Mouse (Mus musculus) granulocyte monocyte progenitor cell, adult 5-6 weeks (primary cell): Measurements from ENCODE around the gene Vac14. TPM values are rescaled to one million over a fixed set of nuclear protein-coding genes. Genes with fewer than 3 reads are reported as not detected.

Source experiments
- ATAC-seq: replicated peaks from 2 replicates; pipeline ENCODE4 v1.8.0; 2016; ENCODE audit warnings: mild to moderate bottlenecking, moderate TSS enrichment, inconsistent platforms; ENCODE audit not compliant: poor library complexity, severe bottlenecking
- total RNA-seq, 2 experiments: library from RNA; stranded (forward) in 1 of 2; stranded (reverse) in 1 of 2; fragments of 200-712, 200-1000 nt in 1 of 2; fragments of >200 nt in 1 of 2; fragmentation: Nextera tagmentation in 1 of 2; gene quantifications; 2 replicates each; pipeline ENCODE4 v1.2.3; 2014 to 2017

Gene Vac14
- total RNA-seq, 2 experiments from 2014 or later: 37.3 to 50.5 TPM

DNA sequence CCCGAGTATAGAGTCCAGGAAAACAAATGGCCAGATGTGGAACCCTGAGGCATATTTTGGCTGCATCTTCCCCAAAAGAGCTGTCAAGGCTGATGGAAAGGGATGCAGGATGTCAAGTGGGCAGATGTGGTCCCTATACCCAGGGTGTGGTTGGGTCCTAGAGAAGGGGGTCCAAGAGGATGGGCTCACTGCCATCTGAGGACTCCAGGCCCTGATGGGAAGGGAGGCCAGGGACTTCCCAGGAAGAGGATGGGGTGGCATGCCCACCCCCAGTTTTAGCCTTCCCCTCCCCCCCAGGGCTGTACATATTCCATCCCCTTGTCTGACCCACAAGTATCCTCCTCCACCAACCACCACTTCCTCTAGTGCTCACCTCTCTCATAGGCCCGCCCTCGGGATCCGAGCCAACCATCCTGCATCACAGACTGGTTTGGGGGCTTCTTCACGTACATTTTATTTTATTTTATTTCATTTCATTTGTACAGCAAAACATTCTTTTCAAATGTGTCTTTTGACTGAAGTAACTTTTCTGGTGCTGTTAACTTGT, 122.3 kb downstream of the Vac14 start:
- ATAC-seq: no peak

DNA sequence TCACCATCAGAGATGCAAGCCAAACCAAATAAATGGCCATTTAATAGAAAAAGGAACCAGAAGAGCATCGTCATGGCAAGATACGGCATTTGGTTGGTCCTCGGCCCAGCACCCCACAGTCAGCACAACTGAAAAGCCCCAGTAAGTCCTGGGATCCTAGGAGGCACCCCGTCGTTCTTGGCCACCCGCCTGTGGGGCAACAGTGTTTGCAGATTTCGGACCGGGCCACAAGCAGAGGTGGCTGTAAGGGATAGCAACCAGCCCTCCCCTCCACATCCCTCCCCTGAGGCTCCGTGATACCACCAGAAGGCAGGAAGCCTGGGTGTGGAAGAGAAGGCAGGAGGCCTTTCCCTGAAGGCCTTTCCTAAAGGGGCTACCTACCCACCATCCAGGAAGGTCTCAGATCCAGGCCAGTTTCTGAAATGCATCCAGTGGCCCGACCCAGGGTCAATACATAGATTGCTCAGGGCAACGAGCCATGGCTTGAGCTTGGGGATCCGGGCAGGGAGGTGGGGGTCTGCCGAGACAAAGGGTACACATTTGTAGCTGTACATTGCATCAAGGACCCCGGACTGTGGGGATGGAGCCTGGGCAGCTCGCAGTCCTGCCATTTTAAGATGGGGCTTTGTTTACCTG, 123.5 kb downstream of the Vac14 start:
- no peak for ATAC-seq

DNA sequence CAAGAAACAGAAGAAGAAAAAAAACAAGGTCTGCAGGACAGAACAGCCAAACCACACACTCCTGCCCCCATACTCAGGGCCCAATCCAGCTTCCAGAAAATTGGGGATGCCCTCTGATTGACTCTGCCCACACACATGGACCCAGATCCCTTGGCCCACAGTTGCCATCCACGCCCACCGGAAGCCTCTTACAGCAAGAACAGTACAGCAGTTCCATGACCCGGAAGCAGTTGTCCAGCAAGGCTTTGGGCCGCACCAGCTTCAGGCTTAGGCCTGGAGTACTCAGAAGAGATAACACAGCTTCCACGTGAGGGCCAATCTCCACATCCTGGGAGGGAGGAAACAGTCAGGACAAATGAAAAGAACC, 124.0 kb downstream of the Vac14 start:
- ATAC-seq: no peak

DNA sequence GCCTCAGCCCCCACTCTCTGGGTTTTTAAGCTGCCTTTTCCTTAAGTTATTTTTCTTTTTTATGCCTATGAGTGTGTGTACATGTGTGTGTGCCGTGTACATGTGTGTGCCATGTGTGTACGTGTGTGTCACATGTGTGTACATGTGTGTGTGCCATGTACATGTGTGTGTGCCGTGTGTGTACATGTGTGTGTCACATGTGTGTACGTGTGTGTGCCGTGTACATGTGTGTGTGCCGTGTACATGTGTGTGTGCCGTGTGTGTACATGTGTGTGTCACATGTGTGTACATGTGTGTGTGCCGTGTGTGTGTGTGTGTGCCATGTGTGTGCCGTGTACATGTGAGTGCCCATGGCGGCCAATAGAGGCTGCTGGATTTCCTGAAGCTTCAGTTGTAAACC, 126.8 kb downstream of the Vac14 start:
- no peak for ATAC-seq

DNA sequence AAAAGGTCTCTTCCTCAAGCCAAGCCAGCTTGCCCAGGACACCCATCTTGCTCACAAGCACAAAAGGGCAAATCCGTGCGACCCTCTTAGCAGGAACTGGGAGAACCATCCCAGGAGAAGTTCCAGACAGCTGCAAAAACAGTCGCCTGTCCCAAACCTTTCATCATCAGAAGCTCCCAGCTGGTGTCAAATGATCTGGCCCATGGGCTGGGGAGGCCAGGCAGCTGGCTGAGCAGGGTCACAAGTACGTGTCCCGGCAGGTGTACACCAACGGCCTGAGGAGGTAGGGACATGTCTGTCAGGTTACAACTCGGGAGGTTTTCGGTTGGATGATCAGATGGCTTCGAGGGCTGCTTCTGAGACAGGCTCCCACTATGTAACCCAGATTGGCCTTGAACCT, 128.3 kb downstream of the Vac14 start:
- no peak for ATAC-seq

DNA sequence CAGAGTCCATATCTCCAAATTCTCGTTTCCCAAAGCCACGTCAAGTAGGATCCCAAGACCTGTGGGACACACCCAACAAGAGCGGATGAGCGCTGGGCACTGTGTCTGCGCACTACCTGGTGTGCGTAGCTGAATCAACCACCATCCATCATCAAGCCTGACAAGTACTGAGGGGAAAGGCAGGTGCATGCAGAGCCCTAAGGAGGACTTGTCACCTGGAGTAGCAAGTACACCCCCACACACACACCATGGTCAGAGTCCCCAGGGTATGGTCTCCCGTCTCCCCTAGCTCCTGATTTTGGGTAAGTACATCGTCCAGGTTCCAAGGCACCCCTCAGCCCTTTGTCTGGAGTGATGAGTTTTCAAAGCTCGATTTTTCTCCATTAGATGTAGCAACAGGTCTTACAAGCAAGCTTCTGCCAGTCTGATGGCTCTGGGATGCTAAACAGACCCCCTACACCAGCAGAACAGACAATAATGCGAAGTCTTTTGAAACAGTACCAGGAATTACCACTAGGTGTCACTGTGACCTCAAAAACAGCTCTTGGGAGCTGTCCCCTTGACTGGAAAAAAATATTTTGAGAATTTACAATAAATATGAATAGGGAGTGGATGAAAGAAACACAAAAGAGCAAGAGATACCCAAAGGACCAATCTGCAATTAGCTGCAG, 131.2 kb downstream of the Vac14 start:
- peak; percentile 52; the same call in 1 of the 2 replicates for ATAC-seq

DNA sequence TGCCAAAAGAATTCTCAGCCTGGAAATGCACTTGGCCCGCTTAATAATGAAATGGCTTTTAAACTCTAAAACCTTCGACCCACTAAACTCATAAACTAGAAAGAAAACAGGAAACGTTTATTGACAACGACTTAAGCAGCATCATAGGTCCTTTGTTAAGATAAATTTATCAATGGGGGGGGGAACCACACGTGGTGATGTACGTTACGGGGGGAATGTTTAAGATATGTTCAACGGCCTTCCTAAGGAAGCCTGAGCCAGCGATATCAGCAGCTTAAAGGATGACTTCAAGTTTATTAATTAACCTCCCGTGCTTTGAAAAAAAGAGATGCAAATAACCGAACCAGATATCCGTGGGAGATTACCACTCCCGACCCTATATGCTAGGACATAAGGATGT, 131.9 kb downstream of the Vac14 start:
- ATAC-seq: no peak

DNA sequence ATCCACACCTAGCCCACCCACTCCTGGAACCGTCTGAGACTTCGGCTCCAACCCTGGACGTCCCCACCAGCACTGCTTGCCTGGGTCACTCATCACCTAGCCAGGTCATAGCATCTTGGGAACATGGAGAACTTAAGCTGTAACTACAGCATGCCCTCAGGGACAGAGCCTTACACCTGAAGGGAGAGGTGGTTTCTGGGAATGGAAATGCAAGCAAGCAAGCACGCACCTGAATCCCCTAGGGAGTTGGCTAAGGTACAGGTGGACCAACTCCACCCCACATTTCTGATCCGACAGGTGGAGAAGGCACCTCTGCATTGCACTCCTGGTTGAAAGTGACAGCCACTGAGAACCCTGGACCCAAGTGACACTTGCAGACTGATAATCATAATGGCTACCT, 133.1 kb downstream of the Vac14 start:
- no peak for ATAC-seq

DNA sequence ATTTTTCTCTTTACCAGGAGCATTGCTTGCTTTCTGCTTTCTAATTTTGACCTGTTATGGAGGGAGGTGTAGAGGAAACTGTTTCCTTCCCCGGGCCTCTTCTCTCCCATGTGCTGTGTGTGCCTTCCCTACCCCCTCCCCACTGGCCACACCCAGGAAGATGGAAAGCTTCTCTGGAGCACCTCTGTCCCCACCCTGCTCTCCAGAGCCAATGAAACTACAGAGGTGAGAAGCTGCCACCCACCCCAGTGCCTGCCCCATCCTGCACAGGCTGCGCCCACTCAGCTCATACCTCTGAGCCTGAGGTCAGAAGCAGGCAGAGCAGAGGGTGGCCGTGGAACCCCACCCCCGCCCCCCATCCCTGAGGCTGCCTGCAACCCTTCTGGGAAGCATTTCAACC, 136.3 kb downstream of the Vac14 start:
- no peak for ATAC-seq

DNA sequence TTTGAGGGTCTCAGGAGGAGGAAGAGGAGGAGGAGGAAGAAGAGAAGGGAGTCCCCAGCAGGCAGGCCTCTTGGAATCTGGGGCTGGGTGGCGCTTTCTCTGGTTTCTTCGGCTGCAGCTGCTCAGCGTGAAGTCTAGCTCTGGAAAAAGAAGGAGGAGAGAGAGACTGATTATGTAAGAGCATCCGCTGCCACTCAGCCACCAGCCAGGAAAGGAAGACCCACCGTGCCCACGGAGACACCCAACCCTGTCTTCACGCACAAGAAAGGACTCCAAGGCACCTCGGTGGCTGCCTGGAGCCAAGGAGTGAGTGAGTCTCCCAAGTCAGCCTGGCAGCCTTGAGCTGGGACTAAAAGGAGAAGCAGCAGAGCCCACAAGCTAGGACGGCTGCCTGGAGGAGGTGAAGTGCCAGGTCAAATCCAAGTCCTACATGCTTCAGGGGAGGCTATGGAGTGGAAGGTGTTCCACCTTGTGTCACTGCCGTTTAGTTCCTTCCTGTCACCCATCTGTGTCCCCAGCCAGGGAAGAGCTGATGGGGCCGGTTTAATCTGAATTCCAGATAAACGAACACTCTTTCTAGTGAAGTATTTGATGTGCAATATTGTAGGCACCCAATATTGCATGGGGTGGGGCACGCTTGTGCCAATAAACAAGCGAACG, 137.3 kb downstream of the Vac14 start:
- 0 out of 2 replicates have a peak, but pooled peaks have one; percentile 12 for ATAC-seq

DNA sequence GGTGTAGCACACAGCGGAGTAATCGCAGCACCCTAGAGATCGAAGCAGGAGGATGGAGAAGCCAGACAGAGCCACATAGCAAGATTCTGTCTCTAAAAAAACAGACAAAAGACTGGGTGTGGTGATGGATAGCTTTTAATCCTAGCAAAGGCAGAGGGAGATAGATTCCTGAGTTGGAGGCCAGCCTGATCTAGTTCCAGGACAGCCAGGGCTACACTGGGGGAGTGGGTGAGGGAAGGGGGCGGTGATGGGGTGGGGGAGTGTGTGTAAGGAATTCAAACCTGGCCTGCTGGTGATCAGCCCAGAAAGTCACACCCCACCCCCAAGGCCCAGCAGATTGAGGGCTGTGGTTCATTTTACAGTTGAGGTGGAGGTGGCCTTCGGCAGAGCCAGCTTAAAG, 137.8 kb downstream of the Vac14 start:
- no peak for ATAC-seq

DNA sequence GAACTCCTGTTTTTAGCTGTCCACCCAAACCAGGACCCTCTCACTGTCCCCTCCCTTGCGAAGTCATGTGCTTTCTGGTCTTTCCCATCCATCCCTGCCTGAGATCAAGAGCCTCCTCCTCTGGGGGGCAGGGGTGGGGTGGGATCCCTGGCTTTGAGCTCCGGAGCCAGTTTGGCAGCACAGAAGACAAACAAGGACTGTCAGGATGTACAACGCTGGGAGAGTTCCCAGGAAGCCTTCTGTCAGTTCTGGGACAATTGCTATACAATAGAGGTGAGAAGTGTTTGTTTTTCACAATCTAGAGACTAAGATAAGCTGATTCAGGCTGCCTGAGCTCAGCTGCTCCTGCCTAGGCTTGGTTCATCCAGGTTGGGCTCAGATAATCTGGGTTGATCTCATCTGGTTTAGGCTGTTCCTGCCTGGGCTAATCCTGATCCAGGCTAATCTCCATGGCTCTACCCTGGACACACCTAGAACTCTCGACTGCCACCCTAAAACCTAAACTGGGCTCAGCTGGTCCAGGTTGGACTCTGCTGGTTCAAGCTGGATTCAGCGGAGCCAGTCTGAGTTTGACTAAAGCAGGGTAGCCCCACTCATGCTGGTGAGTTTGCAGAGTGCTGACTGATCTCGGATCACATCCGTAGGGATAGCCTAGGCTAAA, 142.0 kb downstream of the Vac14 start:
- ATAC-seq: no peak

DNA sequence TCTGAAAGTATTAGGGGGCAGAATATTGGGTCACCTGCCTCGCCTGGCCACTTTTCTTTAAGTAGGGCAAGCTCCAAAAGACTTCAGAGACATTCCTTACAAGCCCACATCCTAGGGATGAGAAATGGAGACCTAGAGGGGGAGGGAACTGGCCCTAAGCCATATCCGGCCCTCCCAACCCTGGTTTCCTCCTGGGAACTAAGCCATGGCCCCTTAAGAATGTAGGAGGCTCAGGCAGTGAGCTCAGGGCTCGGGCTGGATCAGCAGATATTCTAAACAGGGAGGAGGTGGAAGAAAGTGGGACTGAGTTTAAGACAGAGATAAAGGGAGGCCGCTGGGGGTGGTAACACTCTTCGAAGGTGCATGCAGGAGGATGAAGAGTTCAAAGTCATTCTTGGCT, 142.8 kb downstream of the Vac14 start:
- ATAC-seq: no peak

DNA sequence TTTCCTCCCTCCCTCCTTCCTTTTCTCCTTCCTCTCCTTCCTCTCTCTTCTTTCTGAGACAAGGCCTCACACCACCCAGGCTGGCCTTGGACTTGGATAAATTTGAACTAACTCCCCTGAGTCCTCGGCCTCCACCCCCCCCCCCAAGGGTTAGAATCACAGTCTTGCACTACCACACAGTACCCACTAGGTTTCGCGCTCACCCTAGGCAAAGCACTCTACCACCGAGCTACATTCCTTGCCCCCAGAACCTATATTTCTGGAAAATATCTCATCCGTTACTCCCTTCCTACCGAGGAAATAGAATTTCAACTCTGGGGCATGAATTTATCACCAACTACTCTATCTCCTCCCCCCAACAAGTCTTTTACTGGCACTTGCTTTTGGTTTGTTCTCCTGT, 143.6 kb downstream of the Vac14 start:
- no peak for ATAC-seq

DNA sequence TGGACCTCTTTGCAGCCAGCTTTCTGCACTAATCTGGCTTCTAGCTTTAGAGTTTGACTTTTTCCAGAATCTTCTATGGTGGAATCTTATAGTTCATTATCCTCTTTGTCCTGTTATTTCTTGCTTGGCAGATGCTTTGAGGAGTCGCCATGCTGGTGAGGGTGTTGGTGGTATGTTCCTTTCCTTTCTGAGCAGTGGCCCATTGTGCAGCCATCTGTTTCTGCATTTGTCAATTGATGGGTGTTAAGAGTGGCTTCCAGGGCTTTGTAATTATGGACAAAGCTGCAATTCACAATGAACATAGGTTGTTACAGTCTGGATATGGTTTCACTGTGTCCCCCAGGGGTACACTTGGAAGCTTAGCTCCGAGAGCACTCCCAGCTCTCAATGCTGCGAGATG, 146.3 kb downstream of the Vac14 start:
- no peak for ATAC-seq

DNA sequence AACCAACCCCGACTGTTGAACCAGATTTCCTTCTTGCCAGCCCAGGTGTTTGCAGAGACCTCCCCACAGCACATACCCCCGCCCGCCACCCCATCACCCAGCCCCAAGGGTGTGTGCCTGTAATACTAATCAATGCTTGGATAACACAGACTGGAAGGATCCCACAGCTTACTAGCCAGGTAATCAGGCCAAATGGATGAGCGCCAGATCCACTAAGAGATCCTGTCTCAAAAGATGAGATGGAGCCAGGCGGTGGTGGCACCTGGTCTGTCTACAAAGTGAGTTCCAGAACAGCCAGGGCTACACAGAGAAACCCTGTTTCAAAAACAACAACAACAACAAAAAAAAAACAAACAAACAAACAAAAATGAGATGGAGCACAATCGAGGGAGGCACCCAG, 148.9 kb downstream of the Vac14 start:
- ATAC-seq: no peak

Other genes starting within 250 kb of the Vac14 start
- 0.28 TPM in 1 of 2 replicates, not detected in the other for gene Mtss1l, start 102.9 kb downstream of the Vac14 start, total RNA-seq (2014; fragmentation: Nextera tagmentation)
- 0.22 TPM in 1 of 2 replicates, not detected in the other for gene Mtss1l, start 102.9 kb downstream of the Vac14 start, total RNA-seq (2017)
- not detected in 2 replicates for gene Il34, start 187.3 kb downstream of the Vac14 start, total RNA-seq (2014; fragmentation: Nextera tagmentation)
- not detected in 2 replicates for gene Il34, start 187.3 kb downstream of the Vac14 start, total RNA-seq (2017)
- 31.2 and 35.3 TPM in 2 replicates for gene Cog4, start 228.0 kb downstream of the Vac14 start, total RNA-seq (2014; fragmentation: Nextera tagmentation)
- gene Cog4, start 228.0 kb downstream of the Vac14 start, total RNA-seq (2017): 25.1 and 40.6 TPM in 2 replicates
- gene Sf3b3, start 228.2 kb downstream of the Vac14 start, total RNA-seq (2014; fragmentation: Nextera tagmentation): 149 and 187 TPM in 2 replicates
- gene Sf3b3, start 228.2 kb downstream of the Vac14 start, total RNA-seq (2017): 174 and 176 TPM in 2 replicates